Mouse (Mus musculus): ENCODE data around the gene Myo5c.

GRCm38 (mm10) chr9:75308621-75309020 lies 76.8 kb downstream of the Myo5c start:
- TF ChIP-seq CTCF (IDR thresholded peaks at IDR 0.05; ENCODE audit: extremely low read depth, insufficient read depth, low read length) (no peak), POLR2A (IDR thresholded peaks at IDR 0.05; ENCODE audit: extremely low read depth, insufficient read depth, low read length) (no peak)

Data from cortical plate, adult 2 months (tissue).